Mouse (Mus musculus) monocyte, adult 5-6 weeks (primary cell): ENCODE measurements around the gene Tfpi. TPM values are rescaled to one million over a fixed set of nuclear protein-coding genes. Genes with fewer than 3 reads are reported as not detected.
"Not testable (repeated sequence)": the region's sequence is repeated elsewhere in the genome, so short reads cannot be mapped to it uniquely, and the experiment has no call there.

Experiments
- ATAC-seq: fragments of 153-309, 156-312 bp; replicated peaks from 2 replicates; pipeline ENCODE4 v1.8.0; 2017; ENCODE audit warnings: mild to moderate bottlenecking; ENCODE audit not compliant: low TSS enrichment, insufficient number of reproducible peaks, severe bottlenecking, poor library complexity, low FRiP score
- total RNA-seq: library from RNA; stranded (forward); fragments of 200-1000, 200-491, 200-594 nt; gene quantifications from 3 replicates; pipeline ENCODE4 v1.2.3, GENCODE M21; 2017

The Tfpi gene
- total RNA-seq, 1 experiment from 2014 or later = 4.2 TPM

DNA sequence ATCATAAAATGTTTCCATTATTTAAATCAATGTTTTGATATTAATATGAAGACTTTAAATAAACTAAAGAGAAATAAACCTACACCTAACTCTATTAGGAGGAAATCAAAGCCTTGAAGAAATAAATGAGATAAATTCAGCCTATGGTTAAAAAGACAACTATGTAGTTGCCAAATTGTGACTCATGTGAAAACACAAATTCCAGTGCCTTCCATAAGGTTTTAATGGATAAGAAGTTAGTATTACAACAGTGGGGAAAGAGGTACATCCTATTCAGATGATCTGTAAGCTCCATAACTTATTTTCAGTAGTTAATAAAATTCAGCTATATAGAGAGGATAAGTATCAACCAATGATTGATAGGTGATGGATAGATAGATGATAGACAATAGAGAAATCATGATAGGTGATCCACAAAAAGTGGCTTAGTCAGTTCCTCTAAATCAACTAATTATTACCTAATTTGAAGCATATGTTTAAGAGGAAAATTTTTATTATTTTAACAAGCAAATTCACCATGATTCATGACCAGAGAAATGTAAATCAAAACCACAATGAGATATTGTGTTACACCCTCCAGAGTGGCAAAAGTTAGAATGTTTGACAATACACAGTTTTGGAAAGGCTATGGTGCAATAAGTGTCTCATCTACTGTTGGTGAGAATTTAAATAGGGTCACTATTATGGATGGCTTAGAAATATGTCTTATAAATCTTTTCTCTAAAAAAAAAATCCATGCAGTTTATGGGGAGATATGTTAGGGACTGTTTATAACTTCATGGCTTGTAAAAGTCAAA, 66.6 kb downstream of the Tfpi start:
- ATAC-seq = no peak

DNA sequence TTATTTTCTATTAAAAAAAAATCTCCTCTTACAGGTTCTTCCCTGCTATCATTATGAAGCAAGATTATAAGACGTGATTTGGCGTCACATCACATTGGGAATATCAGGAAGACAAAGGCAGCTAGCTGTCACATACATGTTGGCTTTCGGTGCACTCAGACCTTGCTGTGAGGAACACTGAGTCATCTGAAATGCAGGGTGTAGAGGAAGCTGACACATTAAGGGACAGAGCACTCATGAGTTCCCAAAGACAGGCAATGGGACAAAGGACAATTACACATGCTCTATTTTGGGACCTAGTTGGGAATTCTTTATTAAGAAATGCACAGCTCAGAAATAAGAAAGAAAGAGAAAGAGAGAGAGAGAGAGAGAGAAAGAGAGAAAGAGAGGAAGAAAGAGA, 71.7 kb downstream of the Tfpi start:
- ATAC-seq = no peak

- no peak for ATAC-seq
These were observed 73.9 kb downstream of the Tfpi start for GRCm38 (mm10) chr2:84402713-84403112.

DNA sequence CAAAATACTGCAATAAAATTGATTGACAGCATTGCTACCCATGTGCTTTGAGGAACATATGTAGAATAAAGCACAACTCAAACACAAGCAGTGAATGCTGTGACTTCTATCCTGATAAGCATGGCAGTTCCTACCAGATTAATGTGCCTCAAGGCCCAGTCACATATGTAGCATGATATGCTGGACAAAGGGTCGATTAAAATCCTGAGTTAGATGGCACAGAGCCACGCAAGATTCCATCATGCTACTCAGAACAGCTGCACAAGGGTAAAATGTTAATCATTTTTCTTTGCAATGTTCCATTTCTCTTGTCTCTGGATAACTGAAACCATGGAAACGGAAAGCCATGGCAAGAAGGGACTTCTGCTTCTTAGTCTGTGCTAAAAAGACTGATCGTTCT, 80.0 kb downstream of the Tfpi start:
- ATAC-seq = no peak

DNA sequence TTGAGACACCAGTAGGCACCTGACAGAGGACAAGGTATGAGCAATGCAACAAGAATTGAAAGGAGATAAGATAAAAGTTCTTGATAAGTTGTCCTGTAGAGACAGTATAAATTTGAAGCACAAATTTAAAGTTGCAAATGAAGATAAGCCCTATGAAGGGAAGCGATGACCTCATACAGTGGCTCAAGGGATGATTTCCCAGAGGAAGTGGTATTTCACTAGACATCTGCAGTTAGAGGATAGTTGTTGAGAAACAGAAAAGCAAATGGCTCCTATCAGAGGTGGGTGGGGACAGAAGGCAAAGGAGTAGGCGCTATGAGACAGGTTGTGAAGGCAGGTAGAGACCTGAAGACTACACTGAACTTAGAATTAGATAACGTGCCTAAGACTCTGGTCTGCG, 83.3 kb downstream of the Tfpi start:
- no peak for ATAC-seq

GRCm38 (mm10) chr2:84389075-84389474, 87.5 kb downstream of the Tfpi start:
- no peak for ATAC-seq

DNA sequence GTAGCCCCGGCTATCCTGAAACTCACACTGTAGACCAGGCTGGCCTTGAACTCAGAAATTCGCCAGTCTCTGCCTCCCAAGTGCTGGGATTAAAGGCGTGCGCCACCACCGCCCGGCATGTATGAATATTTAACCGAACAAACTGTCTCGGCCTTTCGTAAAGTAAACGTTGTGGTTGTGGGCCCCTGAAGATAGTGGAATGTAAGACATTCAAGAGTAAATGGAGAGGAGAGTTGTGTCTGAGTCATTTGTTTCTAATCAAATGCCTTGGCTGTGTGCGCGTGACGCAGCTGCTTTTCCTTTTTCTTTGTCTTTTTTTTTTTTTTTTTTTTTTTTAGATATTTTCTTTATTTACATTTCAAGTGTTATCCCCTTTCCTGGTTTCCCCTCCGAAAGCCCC, 88.0 kb downstream of the Tfpi start:
- ATAC-seq = not testable (repeated sequence)

GRCm38 (mm10) chr2:84388023-84388416, 88.6 kb downstream of the Tfpi start:
- ATAC-seq = no peak

GRCm38 (mm10) chr2:84387394-84388022, 89.1 kb downstream of the Tfpi start:
- peak; percentile 52; the same call in 1 of the 2 replicates for ATAC-seq

- ATAC-seq = no peak
These were observed 89.8 kb downstream of the Tfpi start for GRCm38 (mm10) chr2:84386563-84387393.

- no peak for ATAC-seq
These were observed 91.5 kb downstream of the Tfpi start for GRCm38 (mm10) chr2:84384911-84385693.

GRCm38 (mm10) chr2:84383828-84384227, 92.7 kb downstream of the Tfpi start:
- peak; percentile 80 for ATAC-seq

Other genes starting within 250 kb of the Tfpi start
- gene Calcrl, start 51.4 kb downstream of the Tfpi start, total RNA-seq = 29.0 to 40.3 TPM (median 31.7 TPM) in 3 replicates
- gene Ctnnd1, start 174.0 kb upstream of the Tfpi start, total RNA-seq = 7.9 to 20.7 TPM (median 8.5 TPM) in 3 replicates
- not detected in 3 replicates for gene Btbd18, start 182.3 kb upstream of the Tfpi start, total RNA-seq
- 34.9 to 47.7 TPM (median 37.5 TPM) in 3 replicates for gene Selenoh, start 194.0 kb upstream of the Tfpi start, total RNA-seq
- 4.1 TPM in 1 of 3 replicates, not detected in the others for gene Gm28635, start 201.3 kb upstream of the Tfpi start, total RNA-seq
- gene Med19, start 201.6 kb upstream of the Tfpi start, total RNA-seq = 10.5 to 19.9 TPM (median 11.5 TPM) in 3 replicates
- gene Tmx2, start 202.4 kb upstream of the Tfpi start, total RNA-seq = 20.9 to 31.5 TPM (median 22.4 TPM) in 3 replicates
- gene Zdhhc5, start 238.4 kb upstream of the Tfpi start, total RNA-seq = 22.4 to 46.2 TPM (median 25.7 TPM) in 3 replicates